Comparison of ENCODE assay signal across 9 mouse cellular contexts in the genomic region with DNA sequence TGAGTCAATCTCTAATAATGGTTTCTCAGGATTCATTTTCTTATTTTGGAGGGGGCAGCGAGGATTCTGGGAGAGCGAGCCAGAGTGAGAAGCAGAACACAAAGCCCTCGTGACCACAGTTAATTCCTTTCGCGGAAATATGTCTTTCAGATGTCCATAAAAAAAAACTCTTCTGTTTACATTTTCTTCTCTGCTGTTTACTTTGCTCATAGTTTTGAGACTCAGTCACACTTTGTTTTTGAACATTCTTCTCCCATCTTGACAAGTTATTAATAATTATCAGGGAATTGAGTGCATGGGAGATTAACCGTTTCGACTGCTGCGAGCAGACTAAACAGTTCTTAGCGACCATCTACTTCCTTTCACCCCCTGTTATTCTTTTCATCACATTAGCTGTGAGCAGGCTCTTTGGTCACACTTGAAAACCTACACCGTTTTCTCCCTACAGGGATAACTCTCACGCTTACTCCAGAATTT.
DNase-seq lines count a peak whose midpoint lies in the region; ATAC-seq lines count a peak whose summit lies in the region.
"Had no signal": no experiment of that assay in that cellular context is flagged by ENCODE, and none has a peak within 500 bp of the region (broad histone marks: within the 10 kb centered on the region; RNA-seq: fewer than 3 reads in every experiment).

No protein-coding gene starts in this region.

- peak overlapping the region; percentile 27 for H3K4me3 ChIP-seq in heart, embryonic 16.5 days (ENCODE audit: low read length)
- H3K4me3 ChIP-seq in embryonic facial prominence, embryonic 10.5 days: peak overlapping the region; percentile 23; the same call in 1 of the 2 replicates
- 0 out of 2 replicates have a peak overlapping the region, but pooled peaks have one; percentile 4 for H3K4me3 ChIP-seq in intestine, embryonic 14.5 days (ENCODE audit: low read depth, low read length)
- H3K4me3 ChIP-seq in midbrain, embryonic 14.5 days (replicated peaks; ENCODE audit: low read depth, low read length): no peak overlapping the region

- H3K9me3 ChIP-seq in heart, embryonic 16.5 days (replicated peaks; ENCODE audit: control insufficient read depth, low read length): no peaks in the 10 kb centered on the region
- no peaks in the 10 kb centered on the region for H3K9me3 ChIP-seq in embryonic facial prominence, embryonic 10.5 days
- H3K9me3 ChIP-seq in intestine, embryonic 14.5 days (ENCODE audit: control insufficient read depth, low read length): no peaks in the 10 kb centered on the region
- H3K9me3 ChIP-seq in midbrain, embryonic 14.5 days (ENCODE audit: control insufficient read depth, low read length): no peaks in the 10 kb centered on the region

- H3K9ac ChIP-seq in heart, embryonic 16.5 days (ENCODE audit: low read length): no peak overlapping the region
- H3K9ac ChIP-seq in intestine, embryonic 14.5 days (ENCODE audit: low read length): no peak overlapping the region
- H3K9ac ChIP-seq in midbrain, embryonic 14.5 days (replicated peaks; ENCODE audit: low read length): no peak overlapping the region

- H3K4me2 ChIP-seq in heart, embryonic 16.5 days (ENCODE audit: low read depth, low read length): peak overlapping the region; percentile 35
- H3K4me2 ChIP-seq in intestine, embryonic 14.5 days (ENCODE audit: low read length): peak overlapping the region; percentile 42
- H3K4me2 ChIP-seq in midbrain, embryonic 14.5 days (ENCODE audit: low read length): peak overlapping the region; percentile 41

- intact Hi-C loops in heart, postnatal 14 days (cut with DNase I): no loop called here

- peaks cover 4% of the 10 kb centered on the region; the same call in 1 of the 2 replicates for H3K4me1 ChIP-seq in heart, embryonic 16.5 days (ENCODE audit: control insufficient read depth, insufficient read depth, low read length)
- H3K4me1 ChIP-seq in embryonic facial prominence, embryonic 10.5 days: peaks cover 21% of the 10 kb centered on the region
- peaks cover 24% of the 10 kb centered on the region for H3K4me1 ChIP-seq in intestine, embryonic 14.5 days (replicated peaks; ENCODE audit: control insufficient read depth, insufficient read depth, low read length)
- H3K4me1 ChIP-seq in midbrain, embryonic 14.5 days (ENCODE audit: control insufficient read depth, insufficient read depth, low read length): peaks cover 13% of the 10 kb centered on the region

- H3K27me3 ChIP-seq in heart, embryonic 16.5 days (ENCODE audit: control insufficient read depth, insufficient read depth, low read length): no peaks in the 10 kb centered on the region
- H3K27me3 ChIP-seq in embryonic facial prominence, embryonic 10.5 days (replicated peaks; ENCODE audit: low read depth, poor library complexity, severe bottlenecking): peaks cover 3% of the 10 kb centered on the region; the same call in 1 of the 2 replicates
- H3K27me3 ChIP-seq in intestine, embryonic 14.5 days (replicated peaks; ENCODE audit: control insufficient read depth, insufficient read depth, low read length): no peaks in the 10 kb centered on the region
- H3K27me3 ChIP-seq in midbrain, embryonic 14.5 days (ENCODE audit: control insufficient read depth, insufficient read depth, low read length): no peaks in the 10 kb centered on the region

- H3K27ac ChIP-seq in heart, embryonic 16.5 days (ENCODE audit: low read length): no peak overlapping the region
- H3K27ac ChIP-seq in embryonic facial prominence, embryonic 10.5 days (replicated peaks): peak overlapping the region; percentile 68
- H3K27ac ChIP-seq in intestine, embryonic 14.5 days (ENCODE audit: low read depth): peak overlapping the region; percentile 76
- H3K27ac ChIP-seq in midbrain, embryonic 14.5 days (replicated peaks; ENCODE audit: low read depth, low read length): peak overlapping the region; percentile 39; the same call in 1 of the 2 replicates

- no peaks in the 10 kb centered on the region for H3K36me3 ChIP-seq in heart, embryonic 16.5 days (ENCODE audit: control insufficient read depth, insufficient read depth)
- H3K36me3 ChIP-seq in embryonic facial prominence, embryonic 10.5 days (replicated peaks): no peaks in the 10 kb centered on the region
- no peaks in the 10 kb centered on the region for H3K36me3 ChIP-seq in intestine, embryonic 14.5 days (ENCODE audit: control insufficient read depth, insufficient read depth, low read length)
- no peaks in the 10 kb centered on the region for H3K36me3 ChIP-seq in midbrain, embryonic 14.5 days (ENCODE audit: control insufficient read depth, insufficient read depth, low read length)

- no peak for ATAC-seq in heart, embryonic 16.5 days (replicated peaks; ENCODE audit: extremely low read depth, insufficient read depth, low FRiP score)
- ATAC-seq in intestine, embryonic 14.5 days (replicated peaks; ENCODE audit: low FRiP score, low TSS enrichment, low read depth): peak; percentile 64
- ATAC-seq in midbrain, embryonic 14.5 days (ENCODE audit: low FRiP score, low TSS enrichment): no peak

- DNase-seq in heart, postnatal 14 days: no peak
- DNase-seq in embryonic facial prominence, embryonic 10.5 days (ENCODE audit: low spot score): no peak
- no peak for DNase-seq in intestine, embryonic 14.5 days (ENCODE audit: low spot score)
- DNase-seq in midbrain, embryonic 14.5 days: peak; percentile 56
- no peak for DNase-seq in thymus, postnatal 10 days (ENCODE audit: low spot score in 2 of 2)
- no peak for DNase-seq in thymus, adult 18-20 months
- DNase-seq in adipocyte (ENCODE audit: low spot score): no peak
- DNase-seq: cerebellum, postnatal 25 days had no signal

- WGBS in heart, embryonic 16.5 days: 31% methylated on average over 11 of the region's 11 CpGs
- 24% methylated on average over 11 of the region's 11 CpGs for WGBS in embryonic facial prominence, embryonic 10.5 days
- WGBS in intestine, embryonic 14.5 days: 3% methylated on average over 11 of the region's 11 CpGs
- 11% methylated on average over 11 of the region's 11 CpGs for WGBS in midbrain, embryonic 14.5 days
